Mouse (Mus musculus): ENCODE data around the gene Yy1. TPM values are rescaled to one million over a fixed set of nuclear protein-coding genes. Genes with fewer than 3 reads are reported as not detected.
A peak's percentile ranks its signal among the peaks of the same experiment; 100 is the strongest.

Gene Yy1
- total RNA-seq, 1 experiment from 2014 or later = 67.2 TPM

DNA sequence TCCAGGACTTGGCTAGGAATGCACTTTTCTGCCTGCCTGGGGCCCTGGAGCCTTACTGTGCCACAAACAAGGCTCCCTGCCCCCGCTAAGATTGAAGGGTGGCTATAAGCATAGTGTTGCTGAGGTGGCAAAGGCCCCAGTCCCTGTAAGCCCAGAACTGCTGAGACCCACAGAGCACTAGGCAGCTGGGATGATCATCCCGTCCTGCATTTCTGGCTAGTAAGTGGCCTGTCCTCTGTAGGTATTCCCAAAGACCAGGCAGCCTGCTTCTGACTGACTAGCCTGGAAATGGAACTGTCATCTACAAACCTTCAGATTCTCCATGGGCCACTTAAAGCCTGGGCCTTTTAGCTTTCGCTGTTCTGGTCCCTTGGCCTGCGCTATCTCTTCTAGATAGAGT, 27.7 kb downstream of the Yy1 start:
- ATAC-seq (ENCODE audit: extremely low read depth, insufficient number of reproducible peaks, low FRiP score, poor library complexity, severe bottlenecking) = no peak

DNA sequence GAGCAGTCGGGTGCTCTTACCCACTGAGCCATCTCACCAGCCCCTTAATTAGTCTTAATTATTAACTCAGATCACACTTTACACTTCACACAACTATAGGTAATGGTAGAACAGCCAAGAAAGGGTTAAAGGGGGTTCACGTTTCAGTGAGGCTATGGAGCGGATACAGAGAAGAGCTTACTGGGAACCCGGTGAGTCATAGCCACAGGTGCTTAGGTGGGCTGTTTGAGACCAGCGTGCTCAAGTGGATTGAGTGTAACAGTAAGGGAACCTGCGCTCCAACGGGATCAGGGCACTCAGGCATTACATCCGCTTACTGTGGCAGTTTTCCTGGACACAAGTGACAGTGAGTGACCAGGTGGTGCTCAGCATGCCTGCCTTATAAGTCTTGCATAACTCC, 30.3 kb downstream of the Yy1 start:
- ATAC-seq (ENCODE audit: extremely low read depth, insufficient number of reproducible peaks, low FRiP score, poor library complexity, severe bottlenecking) = no peak

DNA sequence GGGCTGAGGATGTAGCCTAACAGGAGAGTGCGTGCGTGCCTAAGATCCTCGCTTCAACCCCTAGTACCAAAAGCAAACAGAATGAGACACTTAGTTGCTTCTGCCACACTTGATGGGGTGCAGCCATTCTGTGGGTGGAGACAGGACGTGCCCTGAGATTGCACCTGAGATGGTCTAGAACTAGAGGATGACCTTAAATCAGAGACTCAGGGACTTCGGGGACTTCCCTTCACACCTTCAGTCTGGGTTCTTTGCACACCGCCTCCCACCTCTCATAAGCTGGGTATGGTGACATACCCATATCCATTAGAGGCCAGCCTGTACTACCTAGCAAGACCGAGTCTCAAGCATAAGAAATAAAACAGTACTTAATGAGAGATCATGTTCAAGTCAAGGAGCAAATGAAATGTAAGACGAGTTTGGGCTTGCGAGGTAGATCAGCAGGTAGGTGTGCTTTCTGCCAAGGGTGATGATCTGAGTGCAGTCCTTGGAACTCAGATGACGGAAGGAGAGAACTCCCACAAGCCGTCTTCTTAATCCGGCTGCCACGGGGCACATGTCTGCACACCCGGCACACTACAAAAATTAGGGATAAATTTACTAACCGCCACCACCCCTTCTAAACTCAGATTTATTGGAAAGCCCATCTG, 31.6 kb downstream of the Yy1 start:
- no peak for ATAC-seq (ENCODE audit: extremely low read depth, insufficient number of reproducible peaks, low FRiP score, poor library complexity, severe bottlenecking)

DNA sequence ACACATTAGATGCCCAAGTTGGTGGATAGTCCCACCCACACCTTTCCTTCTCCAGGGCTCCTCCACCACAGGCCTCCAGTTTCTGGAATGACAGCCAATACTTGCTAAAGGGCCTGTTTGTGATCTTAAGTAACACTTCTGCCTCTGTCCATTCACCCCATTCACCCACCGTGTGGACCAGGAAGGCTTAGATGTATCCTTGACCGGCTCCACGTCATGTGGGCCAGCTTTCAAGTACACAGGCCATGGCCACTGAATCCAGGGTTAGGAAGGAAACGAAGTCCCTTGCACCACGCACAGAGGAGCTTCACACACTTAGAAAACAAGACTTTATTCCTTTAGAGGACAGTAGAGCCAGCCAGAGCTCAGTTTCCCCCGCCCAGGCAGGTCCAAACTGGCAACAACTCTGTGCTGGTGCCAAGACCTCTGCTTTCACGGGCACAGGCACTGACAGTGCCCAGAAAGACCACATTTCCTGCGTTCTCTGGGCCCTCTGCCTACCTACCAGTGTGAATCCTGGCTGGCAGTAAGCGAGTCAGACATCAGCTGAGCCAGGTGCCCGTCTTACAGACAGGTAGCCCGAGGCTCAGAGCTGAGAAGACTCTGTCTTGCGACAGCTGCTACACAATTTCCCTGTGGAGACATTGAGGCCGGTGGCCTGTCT, 32.9 kb downstream of the Yy1 start:
- no peak for ATAC-seq (ENCODE audit: extremely low read depth, insufficient number of reproducible peaks, low FRiP score, poor library complexity, severe bottlenecking)

DNA sequence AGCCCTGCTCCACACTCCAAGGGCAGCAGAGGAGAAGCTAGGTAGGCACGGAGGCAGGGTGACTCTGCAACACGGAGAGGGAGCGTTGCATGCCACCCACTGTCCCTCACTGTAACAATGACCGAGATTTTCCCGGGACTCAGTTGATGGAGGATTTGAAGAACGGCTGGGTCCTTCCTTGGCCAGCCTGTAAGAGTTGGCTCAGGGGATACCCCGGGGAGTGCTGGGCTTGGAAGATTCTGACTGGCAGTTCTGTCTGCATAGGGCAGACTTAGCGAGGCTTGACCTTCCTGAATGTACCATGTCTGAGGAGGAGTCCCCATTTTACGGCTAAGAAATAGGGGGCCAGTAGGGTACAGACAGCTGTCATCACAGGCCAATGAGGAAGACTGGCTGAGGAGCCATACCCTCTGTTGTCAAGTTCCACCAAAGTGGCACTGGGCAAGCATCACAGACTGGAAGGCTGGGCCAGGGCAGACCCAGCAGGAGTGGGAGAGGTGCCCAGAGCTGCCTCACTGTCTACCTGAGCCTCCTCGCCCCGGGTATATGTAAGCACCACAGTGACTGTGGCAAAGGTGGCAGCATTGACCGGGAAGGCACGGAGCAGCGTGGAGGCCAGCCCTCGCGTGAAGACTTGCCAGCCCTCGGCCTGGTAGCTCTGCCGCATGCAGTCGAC, 33.6 kb downstream of the Yy1 start:
- no peak for ATAC-seq (ENCODE audit: extremely low read depth, insufficient number of reproducible peaks, low FRiP score, poor library complexity, severe bottlenecking)

DNA sequence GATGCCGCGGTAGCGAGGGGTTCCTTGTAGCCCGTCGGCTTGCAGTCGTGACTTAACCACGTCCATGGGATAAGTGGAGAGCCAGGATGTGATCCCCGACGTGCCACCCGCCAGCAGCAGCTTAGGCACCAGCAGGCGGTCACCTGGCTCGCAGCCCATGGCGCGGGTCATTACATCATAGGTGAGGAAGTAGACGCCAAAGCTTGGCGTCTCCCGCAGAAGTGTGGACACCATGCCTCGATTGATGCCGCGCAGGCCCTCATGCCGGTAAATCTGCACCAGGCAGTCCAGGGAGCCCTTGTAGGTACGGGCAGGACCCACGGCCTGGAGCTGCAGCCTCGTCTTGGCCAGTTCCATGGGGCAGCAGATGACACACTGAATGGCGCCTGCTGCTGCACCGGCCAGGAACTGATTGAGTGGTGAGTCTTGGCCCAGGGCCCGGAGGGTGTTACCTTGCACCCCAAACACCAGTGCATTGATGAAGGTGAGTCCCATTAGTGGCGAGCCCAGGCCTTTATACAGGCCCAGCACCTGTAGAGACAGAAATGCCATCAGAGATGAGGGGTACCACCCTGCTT, 34.3 kb downstream of the Yy1 start:
- no peak for ATAC-seq (ENCODE audit: extremely low read depth, insufficient number of reproducible peaks, low FRiP score, poor library complexity, severe bottlenecking)

DNA sequence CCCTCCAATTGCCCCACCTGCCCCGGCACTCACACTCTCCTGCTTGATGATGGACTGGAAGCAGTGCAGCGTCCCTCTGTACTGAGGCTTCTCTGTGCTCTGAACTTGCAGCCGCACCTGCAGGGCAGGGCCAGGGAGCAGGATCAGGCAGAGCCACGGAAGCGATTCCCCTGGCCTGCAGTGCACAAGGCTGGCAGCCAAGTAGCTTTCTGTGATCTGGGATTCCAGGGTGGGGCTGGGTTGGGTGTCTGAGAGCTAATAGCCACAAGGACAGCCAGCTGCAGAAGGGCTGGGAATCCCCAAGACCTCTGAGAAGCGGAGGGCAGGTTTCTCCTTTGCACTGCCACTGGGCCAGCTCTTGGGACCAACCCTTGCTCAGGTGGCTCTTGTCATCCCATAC, 34.9 kb downstream of the Yy1 start:
- no peak for ATAC-seq (ENCODE audit: extremely low read depth, insufficient number of reproducible peaks, low FRiP score, poor library complexity, severe bottlenecking)

DNA sequence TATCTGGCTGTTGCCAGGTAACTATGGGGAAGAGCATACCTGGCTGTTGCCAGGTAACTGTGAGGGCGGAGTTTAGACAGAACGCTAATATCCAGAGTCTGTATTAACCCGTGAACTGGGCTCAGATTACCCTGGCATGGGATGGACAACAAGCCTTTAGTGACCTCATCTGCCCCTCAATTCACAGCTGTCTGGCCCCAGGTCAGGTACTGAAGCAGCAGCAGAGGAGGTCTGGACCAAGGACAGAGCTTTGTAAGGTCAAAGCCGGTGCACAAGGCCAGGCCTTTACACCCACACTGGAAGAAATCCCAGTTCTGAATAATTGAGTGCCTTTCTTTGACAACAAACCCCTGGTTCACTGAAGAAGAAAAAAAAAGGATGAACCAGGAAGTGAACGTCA, 36.9 kb downstream of the Yy1 start:
- ATAC-seq (ENCODE audit: extremely low read depth, insufficient number of reproducible peaks, low FRiP score, poor library complexity, severe bottlenecking) = no peak

DNA sequence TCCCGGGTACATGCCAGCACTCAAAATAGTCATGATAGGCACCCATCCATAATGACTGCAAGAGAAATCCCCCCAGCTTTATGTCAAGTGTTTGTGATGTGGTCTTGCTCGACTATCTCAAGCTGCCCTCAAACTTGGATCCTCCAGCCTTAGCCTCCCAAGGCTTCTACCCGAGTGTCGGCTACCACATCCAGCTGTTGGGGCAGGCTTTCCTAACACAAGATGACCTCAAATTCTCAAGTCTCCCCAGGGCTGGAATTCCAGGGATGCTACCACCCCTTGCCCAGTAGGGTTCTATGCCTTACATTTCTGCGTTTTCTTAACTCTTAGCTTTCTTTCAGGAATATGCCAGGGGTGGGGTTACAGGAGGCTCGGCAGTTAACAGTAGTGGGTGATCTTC, 37.6 kb downstream of the Yy1 start:
- ATAC-seq (ENCODE audit: extremely low read depth, insufficient number of reproducible peaks, low FRiP score, poor library complexity, severe bottlenecking) = no peak

DNA sequence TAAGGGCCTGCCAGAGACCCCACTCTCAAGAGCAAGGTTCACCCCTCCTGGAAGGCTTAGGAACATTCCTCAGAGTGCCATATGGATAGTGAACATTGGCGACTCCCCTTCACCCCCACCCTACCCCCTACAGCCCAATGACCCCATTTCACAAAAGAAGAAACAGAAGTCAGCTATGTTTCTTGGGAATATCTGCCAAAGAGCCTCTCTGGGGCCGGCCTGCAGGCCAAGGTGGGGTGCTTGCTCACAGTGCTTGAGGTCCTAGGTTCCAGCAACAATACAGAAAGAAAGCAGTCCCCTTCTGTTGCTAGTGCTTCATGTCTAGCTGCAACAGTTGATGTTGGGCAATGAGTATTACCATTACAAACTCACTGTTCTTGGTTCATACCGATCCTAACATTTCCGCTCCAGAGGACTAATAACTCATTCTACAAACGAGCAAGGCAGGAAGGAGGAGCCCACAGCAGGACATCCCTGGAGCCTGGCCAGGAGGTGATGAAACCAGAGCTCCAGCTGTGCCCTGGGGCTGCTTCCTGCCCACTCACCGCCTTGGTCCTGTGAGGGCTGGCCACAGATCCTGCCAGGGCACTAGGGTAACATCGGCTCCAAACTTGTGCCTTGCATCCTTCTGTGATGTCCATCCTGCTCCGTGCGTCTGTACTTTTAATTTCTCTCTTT, 39.3 kb downstream of the Yy1 start:
- ATAC-seq (ENCODE audit: extremely low read depth, insufficient number of reproducible peaks, low FRiP score, poor library complexity, severe bottlenecking) = no peak

DNA sequence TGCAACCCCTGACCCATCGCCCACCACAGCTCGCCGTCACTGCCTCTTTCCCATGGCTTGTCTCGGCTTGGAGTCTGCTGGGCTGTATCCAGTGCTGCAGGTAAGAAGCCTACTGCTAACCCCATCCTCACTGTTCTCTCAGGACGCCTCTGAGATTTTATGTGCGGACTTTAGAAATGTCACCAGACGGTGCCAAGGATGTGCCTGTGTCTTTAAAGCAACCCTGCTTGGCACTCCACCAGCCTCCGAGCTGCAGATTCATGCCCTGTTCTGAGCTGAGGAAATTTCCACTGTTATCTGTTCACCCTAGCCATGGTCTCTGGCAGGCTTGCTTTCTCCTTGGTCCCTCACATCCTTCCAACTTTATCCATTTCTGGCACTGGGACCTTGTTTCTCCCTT, 40.1 kb downstream of the Yy1 start:
- ATAC-seq (ENCODE audit: extremely low read depth, insufficient number of reproducible peaks, low FRiP score, poor library complexity, severe bottlenecking) = no peak

DNA sequence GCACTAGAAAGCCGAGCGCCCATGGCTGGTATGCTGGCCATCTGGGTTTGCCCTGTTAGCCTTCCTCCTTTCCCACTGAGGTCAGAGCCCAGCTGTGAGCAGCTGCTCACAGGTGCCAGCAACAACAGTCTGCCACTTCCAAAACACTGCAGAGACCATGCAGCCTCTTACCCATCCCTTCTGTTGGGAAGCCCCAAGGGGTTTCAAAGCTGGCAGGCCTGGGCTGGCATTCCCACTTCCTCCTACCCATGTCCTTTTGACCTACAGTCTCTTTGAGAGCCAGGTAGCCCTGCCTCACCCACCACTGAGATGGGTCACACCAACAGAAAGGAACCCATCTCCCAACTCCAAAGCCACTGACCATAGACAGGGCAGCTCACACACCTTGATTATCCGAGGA, 40.6 kb downstream of the Yy1 start:
- no peak for ATAC-seq (ENCODE audit: extremely low read depth, insufficient number of reproducible peaks, low FRiP score, poor library complexity, severe bottlenecking)

DNA sequence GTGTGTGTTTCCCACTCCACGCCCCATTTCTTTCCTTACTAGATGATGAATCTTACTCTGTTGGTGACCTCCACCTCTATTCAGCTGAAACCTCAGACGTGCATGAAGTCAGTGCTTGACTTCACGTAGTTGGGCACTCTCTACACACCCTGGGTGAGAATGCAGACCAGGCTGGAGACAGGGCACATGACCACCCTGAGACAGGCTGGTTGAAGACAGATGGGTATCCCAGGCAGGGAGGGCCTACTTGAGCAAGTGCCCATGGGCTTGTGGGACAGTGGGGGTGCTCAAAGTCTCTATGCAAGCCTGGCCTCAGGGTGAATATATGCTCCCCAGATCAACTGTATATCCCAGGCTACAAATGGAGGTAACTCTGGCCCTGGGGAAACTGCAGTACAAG, 41.6 kb downstream of the Yy1 start:
- no peak for ATAC-seq (ENCODE audit: extremely low read depth, insufficient number of reproducible peaks, low FRiP score, poor library complexity, severe bottlenecking)

DNA sequence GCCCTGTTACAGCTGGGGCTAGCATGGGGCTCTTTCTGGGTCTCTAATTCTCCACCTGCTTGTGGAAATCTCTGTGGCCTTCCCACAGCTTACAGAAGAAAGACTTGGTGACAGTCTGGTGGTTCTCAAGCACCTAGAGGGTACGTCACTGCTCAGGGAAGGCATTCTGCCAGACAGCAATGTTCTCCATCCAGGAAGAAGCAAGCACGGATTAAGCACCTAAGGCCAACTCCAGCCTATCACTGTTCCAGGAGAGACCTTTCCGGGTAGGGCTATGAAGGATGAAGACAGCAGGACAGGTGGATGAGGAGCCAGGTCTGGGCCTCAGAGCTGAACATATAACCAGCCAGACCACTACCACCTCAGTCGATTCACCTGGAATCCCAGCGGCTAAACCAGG, 42.0 kb downstream of the Yy1 start:
- ATAC-seq (ENCODE audit: extremely low read depth, insufficient number of reproducible peaks, low FRiP score, poor library complexity, severe bottlenecking) = no peak

DNA sequence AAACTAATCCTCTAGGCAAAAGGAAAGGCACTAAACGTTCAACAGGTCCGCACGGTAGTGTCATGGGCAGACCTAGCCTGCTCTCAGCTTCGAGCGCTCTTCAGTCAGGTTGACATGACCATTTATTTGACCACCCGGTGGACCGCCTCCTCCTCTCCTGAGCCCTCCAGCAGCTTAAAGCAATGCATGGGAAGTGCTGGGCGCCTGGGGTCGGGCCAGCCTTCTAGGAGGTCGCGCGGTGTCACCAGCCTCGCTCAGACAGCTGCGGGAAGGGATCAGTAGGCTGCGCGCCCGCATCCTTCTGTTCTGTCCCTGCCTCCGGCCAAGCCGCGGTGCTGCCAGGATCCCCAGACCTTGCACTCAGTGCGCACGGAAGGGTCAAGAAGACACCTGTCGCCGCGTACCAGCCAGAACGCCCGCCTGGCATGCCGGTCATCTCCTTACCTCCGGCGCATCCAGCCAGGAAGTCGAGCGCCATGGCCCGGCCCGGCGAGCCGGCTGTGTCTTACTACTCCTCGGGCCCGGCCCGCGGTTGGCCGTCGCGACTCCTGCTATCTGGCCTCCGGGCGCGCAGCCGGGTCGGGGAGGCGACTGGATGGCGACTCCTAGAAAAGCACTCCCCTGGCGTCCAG, 42.6 kb downstream of the Yy1 start:
- ATAC-seq (ENCODE audit: extremely low read depth, insufficient number of reproducible peaks, low FRiP score, poor library complexity, severe bottlenecking) = no peak

DNA sequence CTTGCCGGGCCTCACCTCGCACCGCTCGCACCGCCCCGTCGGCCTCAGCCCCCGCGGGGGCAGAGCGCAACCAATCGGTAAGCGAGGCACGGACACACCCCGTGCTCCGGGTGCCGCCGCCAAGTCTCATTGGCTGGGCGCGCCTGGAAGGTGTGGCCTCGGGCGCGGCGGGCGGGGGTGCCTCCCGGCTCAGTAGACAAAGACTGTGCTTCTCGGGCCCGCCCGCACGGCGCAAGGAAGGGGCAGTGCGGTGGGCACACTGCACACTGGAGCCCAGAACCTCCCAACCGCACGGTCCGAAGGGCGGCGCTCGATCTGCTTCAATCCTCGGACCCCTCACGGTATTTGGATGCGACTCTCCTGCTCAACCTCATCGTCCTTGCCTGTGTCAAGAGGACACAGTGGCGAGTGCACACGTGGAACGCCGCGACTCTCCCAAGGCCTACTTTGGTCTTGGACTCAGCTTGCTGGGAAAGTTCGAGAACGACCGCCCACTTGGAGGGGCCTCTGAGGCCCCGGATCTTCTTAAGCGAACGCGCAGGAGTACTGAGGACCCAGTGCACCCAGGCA, 43.2 kb downstream of the Yy1 start, which contains the start of the genes Slc25a29 and Slc25a47:
TSS of gene Slc25a29 (minus strand) at position 44 of the 570 bp plus-strand sequence.
TSS of gene Slc25a47 (plus strand) at position 207 of the 570 bp plus-strand sequence.
- ATAC-seq (ENCODE audit: extremely low read depth, insufficient number of reproducible peaks, low FRiP score, poor library complexity, severe bottlenecking) = peak; percentile 93

DNA sequence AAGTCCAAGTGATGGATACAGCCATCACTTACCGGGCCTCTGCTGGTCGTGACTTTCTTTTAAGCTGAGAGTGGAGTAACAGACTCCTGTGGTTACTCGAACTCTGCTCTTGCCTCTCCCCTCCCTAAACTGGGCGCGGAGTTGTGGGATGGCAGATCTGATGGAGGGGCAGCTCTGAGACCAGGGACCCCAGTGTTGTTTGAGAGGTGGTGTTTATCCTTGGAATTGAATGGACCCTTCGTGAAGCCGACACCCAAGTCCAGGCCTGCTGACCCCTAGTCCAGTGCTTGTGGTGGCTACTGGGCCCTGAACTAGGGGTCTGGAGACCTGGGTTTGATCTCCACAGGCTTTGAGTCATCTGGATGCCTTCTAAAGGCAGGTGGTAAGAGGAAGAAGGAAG, 43.9 kb downstream of the Yy1 start:
- ATAC-seq (ENCODE audit: extremely low read depth, insufficient number of reproducible peaks, low FRiP score, poor library complexity, severe bottlenecking) = no peak

DNA sequence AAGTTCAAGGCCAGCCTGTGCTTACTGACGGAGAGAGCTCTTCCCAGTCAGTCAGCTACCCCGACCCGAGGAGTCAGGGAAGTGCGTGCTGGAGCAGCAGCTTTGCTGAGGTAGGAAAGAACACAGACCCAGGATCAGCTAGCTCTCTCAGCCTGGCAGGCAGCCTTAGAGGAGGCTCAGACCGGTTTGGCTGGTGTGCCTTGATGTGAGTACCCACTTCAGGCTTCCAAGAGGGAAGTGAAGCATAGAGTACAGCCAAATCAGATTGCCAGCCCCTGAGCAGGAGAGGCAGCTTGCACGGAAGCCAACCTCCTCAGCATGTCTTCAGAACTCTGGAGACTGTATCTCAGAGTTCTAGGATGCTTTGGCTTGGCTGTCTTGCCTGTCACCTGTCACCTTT, 48.4 kb downstream of the Yy1 start:
- no peak for ATAC-seq (ENCODE audit: extremely low read depth, insufficient number of reproducible peaks, low FRiP score, poor library complexity, severe bottlenecking)

DNA sequence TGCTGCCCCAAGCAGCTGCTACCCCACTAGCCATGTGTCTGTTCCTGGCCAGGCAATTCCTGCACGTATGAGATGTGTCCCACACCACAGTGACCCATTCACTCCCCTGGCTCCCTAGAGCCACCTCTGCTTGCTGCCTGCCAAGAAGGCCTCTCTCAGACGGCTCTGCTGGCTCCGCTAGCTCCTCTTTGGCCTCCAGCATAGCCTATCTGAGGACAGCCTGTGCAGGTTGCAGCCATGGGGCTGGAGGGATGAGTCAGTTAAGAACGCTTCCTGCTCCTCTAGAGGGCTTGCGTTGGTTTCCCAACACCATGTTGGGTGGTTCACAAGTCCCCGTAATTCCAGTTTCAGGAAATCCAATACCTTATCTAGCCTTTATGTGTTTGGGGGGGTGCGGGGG, 49.9 kb downstream of the Yy1 start:
- ATAC-seq (ENCODE audit: extremely low read depth, insufficient number of reproducible peaks, low FRiP score, poor library complexity, severe bottlenecking) = no peak

Measured in neutrophil, adult 5-6 weeks (primary cell).